Mouse (Mus musculus) yolk sac, embryonic 10.5 days (tissue): Measurements from ENCODE around the gene Klhl40.
A peak's percentile ranks its signal among the peaks of the same experiment; 100 is the strongest.

Source experiments
- DNase-seq: peaks from one replicate; pipeline ENCODE4 v3.0.0-alpha.2; 2017; ENCODE audit warnings: low spot score

Klhl40 gene

GRCm38 (mm10) chr9:121778066-121778624 is 738 bp downstream of the Klhl40 start:
- DNase-seq: no peak

GRCm38 (mm10) chr9:121784801-121785200 is 7.4 kb downstream of the Klhl40 start:
- no peak for DNase-seq

- no peak for DNase-seq
Measured at GRCm38 (mm10) chr9:121785261-121785660, 7.9 kb downstream of the Klhl40 start.

GRCm38 (mm10) chr9:121786359-121786758 is 9.0 kb downstream of the Klhl40 start:
- no peak for DNase-seq

GRCm38 (mm10) chr9:121791206-121791605 is 13.8 kb downstream of the Klhl40 start:
- peak; percentile 66 for DNase-seq

GRCm38 (mm10) chr9:121791757-121792521 is 14.5 kb downstream of the Klhl40 start, which contains the start of gene Hhatl:
Gene Hhatl (minus strand): TSS chr9:121792507.
- no peak for DNase-seq

GRCm38 (mm10) chr9:121794972-121795539 is 17.6 kb downstream of the Klhl40 start:
- DNase-seq: no peak

GRCm38 (mm10) chr9:121797722-121798121 is 20.3 kb downstream of the Klhl40 start:
- peak; percentile 76 for DNase-seq

- peak; percentile 93 for DNase-seq
Measured at GRCm38 (mm10) chr9:121798887-121799520, 21.6 kb downstream of the Klhl40 start.

GRCm38 (mm10) chr9:121802747-121803146 is 25.3 kb downstream of the Klhl40 start:
- peak; percentile 7 for DNase-seq

- no peak for DNase-seq
Measured at GRCm38 (mm10) chr9:121807546-121807945, 30.1 kb downstream of the Klhl40 start.

- DNase-seq: no peak
Measured at GRCm38 (mm10) chr9:121807947-121808346, 30.5 kb downstream of the Klhl40 start.

GRCm38 (mm10) chr9:121808511-121808910 is 31.1 kb downstream of the Klhl40 start:
- DNase-seq: no peak

GRCm38 (mm10) chr9:121810081-121810821 is 32.8 kb downstream of the Klhl40 start:
- DNase-seq: no peak

GRCm38 (mm10) chr9:121815183-121815582 is 37.8 kb downstream of the Klhl40 start:
- DNase-seq: peak; percentile 60

GRCm38 (mm10) chr9:121819073-121819770 is 41.8 kb downstream of the Klhl40 start:
- no peak for DNase-seq

- no peak for DNase-seq
Measured at GRCm38 (mm10) chr9:121819771-121820471, 42.5 kb downstream of the Klhl40 start.

GRCm38 (mm10) chr9:121820765-121821164 is 43.4 kb downstream of the Klhl40 start:
- DNase-seq: no peak

GRCm38 (mm10) chr9:121822585-121822991 is 45.2 kb downstream of the Klhl40 start:
- no peak for DNase-seq

GRCm38 (mm10) chr9:121823051-121823450 is 45.6 kb downstream of the Klhl40 start:
- no peak for DNase-seq

GRCm38 (mm10) chr9:121823991-121824390 is 46.6 kb downstream of the Klhl40 start:
- DNase-seq: no peak
